Mouse (Mus musculus): ENCODE data around the gene Stmn1. TPM values are rescaled to one million over a fixed set of nuclear protein-coding genes. Genes with fewer than 3 reads are reported as not detected.

Gene Stmn1
- polyA plus RNA-seq, 1 experiment: 17.1 TPM

DNA sequence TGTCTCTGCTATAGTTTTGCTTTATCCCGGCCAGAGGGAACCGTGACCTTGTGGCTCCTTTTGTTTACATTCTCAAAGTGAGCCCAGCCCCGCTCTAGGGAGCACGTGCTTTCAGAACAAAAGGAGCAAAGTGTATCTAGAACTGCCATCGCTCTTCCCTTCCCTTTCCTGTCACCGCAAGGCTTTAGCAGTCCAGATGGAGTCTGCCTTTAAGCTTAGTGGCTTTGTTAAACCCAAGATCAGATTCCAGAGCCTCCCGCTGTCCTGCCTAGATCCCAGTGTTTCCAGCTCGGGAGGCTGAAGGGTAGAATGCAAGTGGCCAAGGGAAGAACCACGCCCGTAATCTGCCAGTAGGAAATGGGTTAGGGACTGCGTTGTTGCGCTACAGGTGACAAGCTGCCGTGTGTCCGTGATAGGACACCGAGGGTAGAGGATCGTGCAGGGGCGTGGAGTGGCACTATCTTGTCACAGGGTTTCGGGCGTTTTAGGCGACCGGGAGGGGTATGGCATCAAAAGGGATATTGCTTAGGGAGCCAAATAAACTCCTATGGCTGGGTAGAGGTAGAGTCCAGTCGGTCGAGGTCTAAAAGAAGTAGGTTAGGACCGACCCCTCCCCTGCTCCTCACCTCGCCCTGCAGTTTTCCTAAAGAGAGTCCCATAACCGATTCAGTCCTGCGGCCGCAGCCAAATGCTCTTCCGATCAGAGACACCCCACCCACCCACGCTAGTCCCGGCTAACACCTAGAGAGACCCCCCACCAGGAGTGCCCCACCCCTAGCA lies 495 bp upstream of the Stmn1 start:
- Histone ChIP-seq H3K27ac (ENCODE audit: insufficient read depth, low read length) (no peak overlapping the region), H3K36me3 (ENCODE audit: control insufficient read depth, insufficient read depth, low read length) (no peaks in the 10 kb centered on the region), H3K27me3 (ENCODE audit: control insufficient read depth, insufficient read depth, low read length) (no peaks in the 10 kb centered on the region), H3K4me1 (ENCODE audit: control insufficient read depth, insufficient read depth, insufficient read length) (peaks cover 6% of the 10 kb centered on the region; the same call in 1 of the 2 replicates), H3K4me3 (ENCODE audit: extremely low read depth, insufficient read depth, insufficient read length) (peak overlapping the region; percentile 72)
- WGBS: 1% methylated on average over 31 of the region's 31 CpGs
- TF ChIP-seq POLR2A (IDR thresholded peaks at IDR 0.05; ENCODE audit: low read depth, low read length): no peak
- TF ChIP-seq CTCF (IDR thresholded peaks at IDR 0.05; ENCODE audit: extremely low read depth, insufficient read depth, insufficient read length, insufficient replicate concordance): no peak
- no peak for DNase-seq (ENCODE audit: low read depth in 1 of 2, low spot score in 2 of 2)

GRCm38 (mm10) chr4:134468578-134469266 lies 602 bp downstream of the Stmn1 start:
- Histone ChIP-seq H3K4me1 (ENCODE audit: control insufficient read depth, insufficient read depth, insufficient read length) (peaks cover 6% of the 10 kb centered on the region; the same call in 1 of the 2 replicates), H3K4me3 (ENCODE audit: extremely low read depth, insufficient read depth, insufficient read length) (peak overlapping the region; percentile 72), H3K36me3 (ENCODE audit: control insufficient read depth, insufficient read depth, low read length) (no peaks in the 10 kb centered on the region; the same call in 1 of the 2 replicates), H3K27ac (ENCODE audit: insufficient read depth, low read length) (peak overlapping the region; percentile 10; the same call in 1 of the 2 replicates), H3K27me3 (ENCODE audit: control insufficient read depth, insufficient read depth, low read length) (no peaks in the 10 kb centered on the region)
- DNase-seq (ENCODE audit: low read depth in 1 of 2, low spot score in 2 of 2): peak; percentile 83 to 97
- TF ChIP-seq POLR2A (IDR thresholded peaks at IDR 0.05; ENCODE audit: low read depth, low read length) (no peak), CTCF (IDR thresholded peaks at IDR 0.05; ENCODE audit: extremely low read depth, insufficient read depth, insufficient read length, insufficient replicate concordance) (no peak)
- under 1% methylated on average over 63 of the region's 68 CpGs for WGBS

- H3K4me3 ChIP-seq (ENCODE audit: extremely low read depth, insufficient read depth, insufficient read length): peak overlapping the region; percentile 72
These were observed 1.2 kb downstream of the Stmn1 start for GRCm38 (mm10) chr4:134469341-134469796.

DNA sequence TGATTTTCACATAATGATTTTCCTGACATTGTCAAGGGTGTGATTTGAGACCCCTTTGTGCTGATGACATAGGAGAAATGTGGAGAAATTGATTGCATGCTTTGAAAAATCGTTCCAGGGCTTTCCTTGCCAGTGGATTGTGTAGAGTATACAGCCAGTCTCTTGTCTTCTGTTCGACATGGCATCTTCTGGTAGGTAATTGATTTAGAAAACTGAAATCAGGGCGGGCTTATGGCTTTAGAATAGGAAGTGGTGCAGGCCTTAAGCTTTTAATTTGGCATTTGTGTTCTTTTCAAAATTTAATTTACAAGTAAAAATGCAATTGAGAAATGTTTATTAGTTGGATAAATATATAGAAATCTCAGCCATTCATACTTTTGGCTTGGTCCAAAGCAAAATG lies 1.9 kb downstream of the Stmn1 start:
- DNase-seq (ENCODE audit: low read depth in 1 of 2, low spot score in 2 of 2): no peak
- TF ChIP-seq CTCF (IDR thresholded peaks at IDR 0.05; ENCODE audit: extremely low read depth, insufficient read depth, insufficient read length, insufficient replicate concordance) (no peak), POLR2A (IDR thresholded peaks at IDR 0.05; ENCODE audit: low read depth, low read length) (no peak)
- H3K4me3 ChIP-seq (ENCODE audit: extremely low read depth, insufficient read depth, insufficient read length): no peak overlapping the region
- no peaks in the 10 kb centered on the region for H3K27me3 ChIP-seq (ENCODE audit: control insufficient read depth, insufficient read depth, low read length)
- 59% methylated on average over 3 of the region's 3 CpGs for WGBS
- peaks cover 6% of the 10 kb centered on the region; the same call in 1 of the 2 replicates for H3K4me1 ChIP-seq (ENCODE audit: control insufficient read depth, insufficient read depth, insufficient read length)
- H3K27ac ChIP-seq (ENCODE audit: insufficient read depth, low read length): no peak overlapping the region
- no peaks in the 10 kb centered on the region; the same call in 1 of the 2 replicates for H3K36me3 ChIP-seq (ENCODE audit: control insufficient read depth, insufficient read depth, low read length)

More at GRCm38 (mm10) chr4:134469341-134469796, 1.2 kb downstream of the Stmn1 start:
- no peak for DNase-seq (ENCODE audit: low read depth in 1 of 2, low spot score in 2 of 2)
- H3K27ac ChIP-seq (ENCODE audit: insufficient read depth, low read length): no peak overlapping the region
- WGBS: 15% methylated on average over 6 of the region's 6 CpGs
- no peaks in the 10 kb centered on the region; the same call in 1 of the 2 replicates for H3K36me3 ChIP-seq (ENCODE audit: control insufficient read depth, insufficient read depth, low read length)
- peaks cover 6% of the 10 kb centered on the region; the same call in 1 of the 2 replicates for H3K4me1 ChIP-seq (ENCODE audit: control insufficient read depth, insufficient read depth, insufficient read length)
- TF ChIP-seq POLR2A (IDR thresholded peaks at IDR 0.05; ENCODE audit: low read depth, low read length): no peak
- TF ChIP-seq CTCF (IDR thresholded peaks at IDR 0.05; ENCODE audit: extremely low read depth, insufficient read depth, insufficient read length, insufficient replicate concordance): no peak
- H3K27me3 ChIP-seq (ENCODE audit: control insufficient read depth, insufficient read depth, low read length): no peaks in the 10 kb centered on the region

DNA sequence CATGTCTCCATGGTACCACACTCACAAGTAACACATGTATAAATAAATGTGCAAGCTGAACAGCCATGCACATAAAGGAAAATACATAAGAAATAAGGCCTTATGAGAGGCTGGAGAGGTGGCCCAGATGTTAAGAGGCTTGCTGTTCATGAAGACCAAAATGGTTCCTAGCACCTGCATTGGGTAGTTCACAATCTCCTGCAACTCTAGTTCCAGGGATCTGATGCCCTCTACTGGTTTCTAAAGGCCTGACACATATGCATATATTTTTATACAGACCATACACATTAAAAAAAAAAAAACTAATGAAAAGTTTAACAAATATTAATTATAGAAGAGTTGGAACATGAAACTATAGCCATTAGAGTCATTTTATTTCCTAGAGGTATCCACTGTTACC lies 3.3 kb downstream of the Stmn1 start:
- TF ChIP-seq CTCF (IDR thresholded peaks at IDR 0.05; ENCODE audit: extremely low read depth, insufficient read depth, insufficient read length, insufficient replicate concordance) (no peak), POLR2A (IDR thresholded peaks at IDR 0.05; ENCODE audit: low read depth, low read length) (no peak)
- no peaks in the 10 kb centered on the region; the same call in 1 of the 2 replicates for H3K36me3 ChIP-seq (ENCODE audit: control insufficient read depth, insufficient read depth, low read length)
- peaks cover 6% of the 10 kb centered on the region; the same call in 1 of the 2 replicates for H3K4me1 ChIP-seq (ENCODE audit: control insufficient read depth, insufficient read depth, insufficient read length)
- no peak overlapping the region for H3K4me3 ChIP-seq (ENCODE audit: extremely low read depth, insufficient read depth, insufficient read length)
- no peaks in the 10 kb centered on the region for H3K27me3 ChIP-seq (ENCODE audit: control insufficient read depth, insufficient read depth, low read length)
- H3K27ac ChIP-seq (ENCODE audit: insufficient read depth, low read length): no peak overlapping the region
- DNase-seq (ENCODE audit: low read depth in 1 of 2, low spot score in 2 of 2): no peak

GRCm38 (mm10) chr4:134473764-134474163 lies 5.6 kb downstream of the Stmn1 start:
- TF ChIP-seq CTCF (IDR thresholded peaks at IDR 0.05; ENCODE audit: extremely low read depth, insufficient read depth, insufficient read length, insufficient replicate concordance) (no peak), POLR2A (IDR thresholded peaks at IDR 0.05; ENCODE audit: low read depth, low read length) (no peak)
- WGBS: 92% methylated on average over 4 of the region's 4 CpGs
- Histone ChIP-seq H3K4me1 (ENCODE audit: control insufficient read depth, insufficient read depth, insufficient read length) (no peaks in the 10 kb centered on the region), H3K27ac (ENCODE audit: insufficient read depth, low read length) (no peak overlapping the region), H3K27me3 (ENCODE audit: control insufficient read depth, insufficient read depth, low read length) (no peaks in the 10 kb centered on the region), H3K4me3 (ENCODE audit: extremely low read depth, insufficient read depth, insufficient read length) (no peak overlapping the region), H3K36me3 (ENCODE audit: control insufficient read depth, insufficient read depth, low read length) (no peaks in the 10 kb centered on the region; the same call in 1 of the 2 replicates)
- DNase-seq (ENCODE audit: low read depth in 1 of 2, low spot score in 2 of 2): no peak

Measured in spleen, adult 2 months (tissue).